Mouse (Mus musculus) forebrain, embryonic 10.5 days (tissue): ENCODE data around the gene Cped1. TPM values are rescaled to one million over a fixed set of nuclear protein-coding genes. Genes with fewer than 3 reads are reported as not detected.

ENCODE experiments used
- DNase-seq: peaks from one replicate; pipeline ENCODE4 v3.0.0-alpha.2; 2017; ENCODE audit warnings: low spot score; ENCODE audit errors: extremely low spot score
- H3K27ac ChIP-seq: fragments of 300-500 bp; sonication (generic); 2 replicates; pipeline ENCODE4 v1.5.1; 2016; ENCODE audit warnings: mild to moderate bottlenecking
- H3K27me3 ChIP-seq: fragments of 300-500 bp; sonication (generic); 2 replicates; pipeline ENCODE4 v1.6.1; 2016; ENCODE audit warnings: mild to moderate bottlenecking; ENCODE audit not compliant: poor library complexity, severe bottlenecking
- H3K36me3 ChIP-seq: fragments of 300-500 bp; sonication (generic); replicated peaks from 2 replicates; pipeline ENCODE4 v1.6.1; 2016; ENCODE audit warnings: mild to moderate bottlenecking, moderate library complexity
- H3K4me1 ChIP-seq: fragments of 300-500 bp; sonication (generic); 2 replicates; pipeline ENCODE4 v1.6.1; 2016
- H3K4me3 ChIP-seq: fragments of 300-500 bp; sonication (generic); 2 replicates; pipeline ENCODE4 v1.5.1; 2016; ENCODE audit warnings: mild to moderate bottlenecking, moderate library complexity
- H3K9me3 ChIP-seq: fragments of 300-500 bp; sonication (generic); 2 replicates; pipeline ENCODE4 v1.6.1; 2016; ENCODE audit warnings: mild to moderate bottlenecking, moderate library complexity
- WGBS: fragments of 180-500 bp; shearing (Covaris S2); methylation state at CpG from one replicate; pipeline ENCODE4 v1.1.7; 2016; 5-methylcytosine and 5-hydroxymethylcytosine counted together
- polyA plus RNA-seq: library from polyadenylated mRNA; unstranded; fragments of >200 nt; fragmentation: Nextera tagmentation; extraction: Ambion mirVana; gene quantifications from 2 replicates; pipeline ENCODE4 v1.2.1, GENCODE M21; 2016

The Cped1 gene
- polyA plus RNA-seq, 1 experiment from 2014 or later, result 25.5 TPM

DNA sequence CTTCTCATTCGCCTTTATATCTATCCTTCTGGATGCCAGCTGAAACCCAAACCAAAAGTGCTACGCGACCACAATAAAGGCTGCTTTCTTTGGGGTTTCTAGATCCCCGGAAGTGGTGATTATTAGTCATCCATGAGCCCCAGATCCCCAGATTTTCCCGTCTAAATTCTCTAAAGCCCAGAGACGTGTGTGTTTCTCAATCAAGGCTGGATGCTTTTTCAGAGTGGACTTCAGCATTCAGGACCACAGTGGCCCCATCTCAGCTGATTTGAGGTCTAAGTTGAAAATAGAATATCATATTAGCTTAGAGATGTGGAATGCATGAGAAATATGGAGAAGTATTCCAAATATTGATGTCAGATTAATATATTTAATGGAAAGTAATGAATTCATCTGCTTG, 226.4 kb downstream of the Cped1 start:
- H3K4me3 ChIP-seq, result no peak overlapping the region
- H3K9me3 ChIP-seq, result no peaks in the 10 kb centered on the region
- H3K4me1 ChIP-seq, result no peaks in the 10 kb centered on the region
- no peaks in the 10 kb centered on the region for H3K36me3 ChIP-seq
- WGBS, result 91% methylated on average over 6 of the region's 6 CpGs
- H3K27me3 ChIP-seq, result no peaks in the 10 kb centered on the region
- H3K27ac ChIP-seq, result no peak overlapping the region
- DNase-seq, result no peak

DNA sequence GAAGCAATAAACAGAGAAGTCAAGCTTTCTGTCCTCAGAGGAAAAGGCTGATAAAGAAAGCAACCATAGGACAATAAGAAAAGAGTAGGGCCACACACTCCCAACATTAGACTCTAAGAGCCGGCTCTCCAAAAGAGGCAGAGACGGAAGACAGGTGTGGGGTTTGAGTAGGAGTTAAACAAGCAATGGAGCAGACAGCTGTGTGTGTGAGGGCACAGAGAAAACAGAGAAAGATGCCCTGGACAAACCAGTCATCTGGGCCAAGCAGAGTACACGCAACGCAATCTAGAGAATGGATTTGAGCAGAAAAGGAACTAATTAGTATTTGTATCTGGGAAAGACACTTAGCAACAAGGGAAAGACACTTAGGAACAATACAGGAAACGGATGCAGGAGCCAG, 227.5 kb downstream of the Cped1 start:
- Histone ChIP-seq H3K4me3 (no peak overlapping the region), H3K27ac (no peak overlapping the region), H3K9me3 (no peaks in the 10 kb centered on the region), H3K4me1 (no peaks in the 10 kb centered on the region), H3K27me3 (no peaks in the 10 kb centered on the region), H3K36me3 (no peaks in the 10 kb centered on the region)
- no peak for DNase-seq
- 85% methylated on average over 5 of the region's 5 CpGs for WGBS

DNA sequence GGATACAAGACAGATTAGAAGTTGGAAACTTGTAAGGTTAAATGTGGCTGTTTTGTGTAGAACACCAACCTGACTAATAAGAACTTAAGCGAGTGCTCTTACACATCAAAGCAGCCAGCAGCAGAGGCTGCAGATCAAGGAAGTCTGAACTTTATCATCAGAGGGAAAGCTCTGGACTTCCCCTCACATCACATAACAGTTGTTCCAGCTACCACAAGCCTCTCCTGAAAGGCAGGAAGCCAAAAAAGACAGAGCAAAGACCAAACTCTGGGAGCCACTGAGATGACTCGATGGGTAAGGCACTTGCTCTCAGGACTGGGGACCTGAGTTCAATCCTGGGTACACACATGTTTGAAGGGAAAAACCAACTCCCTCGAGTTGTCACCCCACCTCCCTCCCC, 228.1 kb downstream of the Cped1 start:
- H3K4me3 ChIP-seq, result no peak overlapping the region
- H3K27me3 ChIP-seq, result no peaks in the 10 kb centered on the region
- DNase-seq, result no peak
- H3K36me3 ChIP-seq, result no peaks in the 10 kb centered on the region
- no peak overlapping the region for H3K27ac ChIP-seq
- H3K9me3 ChIP-seq, result no peaks in the 10 kb centered on the region
- 84% methylated on average over 3 of the region's 3 CpGs for WGBS
- no peaks in the 10 kb centered on the region for H3K4me1 ChIP-seq

DNA sequence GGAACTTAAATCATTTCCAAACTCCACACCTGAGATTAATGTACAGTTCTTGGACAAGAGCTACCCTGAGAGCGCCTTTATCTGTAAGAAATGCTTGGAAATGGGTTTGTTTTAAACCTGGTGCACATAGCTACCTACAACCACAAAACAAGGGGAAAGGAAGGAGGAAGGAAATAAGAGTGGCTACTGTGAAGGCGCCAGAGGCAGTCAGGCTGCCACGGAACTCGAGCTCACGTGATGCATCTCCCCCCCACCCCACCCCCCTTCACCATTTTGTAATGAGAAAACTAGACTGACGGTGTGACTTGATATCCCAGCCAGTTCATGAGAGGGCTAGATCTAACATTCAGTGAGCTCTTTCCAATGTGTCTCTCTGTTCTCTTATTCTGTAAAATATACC, 228.9 kb downstream of the Cped1 start:
- Histone ChIP-seq H3K4me1 (no peaks in the 10 kb centered on the region), H3K9me3 (no peaks in the 10 kb centered on the region), H3K36me3 (no peaks in the 10 kb centered on the region), H3K27ac (no peak overlapping the region), H3K4me3 (no peak overlapping the region), H3K27me3 (no peaks in the 10 kb centered on the region)
- WGBS, result 92% methylated on average over 6 of the region's 6 CpGs
- no peak for DNase-seq

DNA sequence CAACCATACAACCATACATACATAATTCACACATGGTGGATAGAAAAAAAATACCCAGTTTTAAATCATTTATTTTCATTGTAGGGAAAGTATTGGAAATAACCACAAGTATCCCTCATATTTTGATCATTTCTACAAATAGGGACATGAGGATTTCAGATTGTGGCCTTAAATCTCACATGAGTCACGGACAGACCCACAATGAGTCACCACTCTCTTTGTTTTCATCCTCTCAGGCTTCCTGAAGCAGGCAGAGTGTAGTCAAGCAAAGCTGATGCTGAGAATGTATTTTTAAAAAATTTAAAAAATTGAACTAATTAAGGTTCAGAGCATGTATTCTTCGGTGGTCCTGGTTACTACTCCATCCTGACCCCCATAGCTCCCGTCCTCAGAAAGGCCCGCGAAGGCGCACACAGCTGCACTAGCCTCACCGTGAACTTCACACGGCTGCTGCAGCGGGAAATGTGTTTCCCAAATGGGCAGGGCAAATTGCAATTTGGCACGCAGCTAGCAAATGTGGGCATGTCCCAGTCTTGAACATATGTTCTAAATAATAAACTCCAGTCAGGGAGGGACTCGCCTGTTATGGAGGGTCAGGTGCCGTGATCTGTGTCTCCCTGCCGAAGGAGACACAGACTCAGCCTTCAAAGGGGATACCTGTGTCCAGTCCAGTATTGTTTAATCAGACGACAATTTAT, 230.7 kb downstream of the Cped1 start:
- 88% methylated on average over 14 of the region's 14 CpGs for WGBS
- Histone ChIP-seq H3K27me3 (no peaks in the 10 kb centered on the region), H3K4me1 (no peaks in the 10 kb centered on the region), H3K9me3 (no peaks in the 10 kb centered on the region), H3K36me3 (no peaks in the 10 kb centered on the region), H3K27ac (no peak overlapping the region), H3K4me3 (no peak overlapping the region)
- DNase-seq, result no peak

DNA sequence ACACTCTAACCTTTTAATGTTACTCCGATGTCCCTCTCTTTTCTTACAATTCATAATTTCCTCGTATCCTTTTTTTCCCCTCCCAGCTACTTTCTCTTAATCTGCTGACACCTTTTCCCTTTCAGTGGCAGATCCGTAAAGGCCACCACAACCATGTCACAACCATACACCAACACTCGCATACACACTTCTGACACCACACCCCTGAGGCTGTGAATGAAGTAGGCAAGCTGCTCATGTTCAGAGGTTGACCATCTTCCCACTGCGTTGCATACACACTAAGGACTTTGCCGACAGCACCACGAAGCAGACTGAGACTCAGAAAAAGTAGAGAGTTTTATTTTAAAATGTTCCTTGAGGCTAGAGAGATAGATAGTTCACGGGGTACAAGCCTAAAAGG, 235.4 kb downstream of the Cped1 start:
- H3K27ac ChIP-seq, result no peak overlapping the region
- no peaks in the 10 kb centered on the region for H3K9me3 ChIP-seq
- DNase-seq, result no peak
- H3K27me3 ChIP-seq, result no peaks in the 10 kb centered on the region
- no peak overlapping the region for H3K4me3 ChIP-seq
- no peaks in the 10 kb centered on the region; the same call in 1 of the 2 replicates for H3K36me3 ChIP-seq
- no peaks in the 10 kb centered on the region for H3K4me1 ChIP-seq
- WGBS, result 93% methylated on average over 8 of the region's 8 CpGs

DNA sequence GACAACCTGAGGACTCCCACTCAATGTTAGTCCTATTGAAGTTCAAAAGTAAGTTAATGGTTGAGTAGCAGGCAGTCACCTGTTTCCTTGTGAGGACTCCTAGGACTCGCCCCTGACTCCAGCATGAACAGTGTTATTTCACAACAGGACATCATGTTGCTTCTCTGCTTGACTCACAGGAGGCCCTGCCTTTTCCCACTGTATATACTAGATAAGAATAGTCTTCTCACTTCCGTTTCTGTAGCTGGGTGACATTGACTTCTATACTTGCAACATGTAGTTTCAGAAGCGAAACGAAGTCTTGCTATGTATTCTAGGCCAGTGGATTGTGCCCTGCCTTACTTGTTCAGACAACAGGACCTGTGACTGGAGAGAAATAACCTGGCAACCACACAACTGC, 236.4 kb downstream of the Cped1 start:
- H3K27ac ChIP-seq, result no peak overlapping the region
- no peak overlapping the region for H3K4me3 ChIP-seq
- H3K9me3 ChIP-seq, result no peaks in the 10 kb centered on the region
- no peaks in the 10 kb centered on the region for H3K4me1 ChIP-seq
- no peak for DNase-seq
- WGBS, result 92% methylated on average over 4 of the region's 4 CpGs
- H3K27me3 ChIP-seq, result no peaks in the 10 kb centered on the region
- no peaks in the 10 kb centered on the region; the same call in 1 of the 2 replicates for H3K36me3 ChIP-seq

DNA sequence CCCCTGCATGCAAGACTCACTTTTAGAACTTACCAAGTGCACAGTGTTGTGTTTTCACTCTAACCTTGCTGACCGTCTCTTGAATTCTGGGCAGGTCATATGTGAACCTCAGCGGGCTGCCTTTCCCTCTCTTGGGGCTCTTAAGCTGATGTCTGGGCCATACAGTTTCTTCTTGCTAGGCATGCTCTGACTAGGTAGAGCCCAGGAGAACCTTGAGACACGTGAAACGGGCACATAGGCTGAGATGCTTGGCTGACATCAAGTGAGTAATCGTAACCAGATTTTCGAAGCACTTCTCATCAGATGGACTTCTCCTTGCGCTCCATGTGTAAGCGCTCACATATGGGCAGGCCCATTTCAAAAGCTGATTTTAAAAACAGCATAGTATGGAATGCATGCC, 237.2 kb downstream of the Cped1 start:
- H3K4me1 ChIP-seq, result no peaks in the 10 kb centered on the region
- H3K27ac ChIP-seq, result no peak overlapping the region
- no peaks in the 10 kb centered on the region; the same call in 1 of the 2 replicates for H3K36me3 ChIP-seq
- 88% methylated on average over 8 of the region's 8 CpGs for WGBS
- H3K4me3 ChIP-seq, result no peak overlapping the region
- H3K9me3 ChIP-seq, result no peaks in the 10 kb centered on the region
- no peak for DNase-seq
- no peaks in the 10 kb centered on the region for H3K27me3 ChIP-seq

DNA sequence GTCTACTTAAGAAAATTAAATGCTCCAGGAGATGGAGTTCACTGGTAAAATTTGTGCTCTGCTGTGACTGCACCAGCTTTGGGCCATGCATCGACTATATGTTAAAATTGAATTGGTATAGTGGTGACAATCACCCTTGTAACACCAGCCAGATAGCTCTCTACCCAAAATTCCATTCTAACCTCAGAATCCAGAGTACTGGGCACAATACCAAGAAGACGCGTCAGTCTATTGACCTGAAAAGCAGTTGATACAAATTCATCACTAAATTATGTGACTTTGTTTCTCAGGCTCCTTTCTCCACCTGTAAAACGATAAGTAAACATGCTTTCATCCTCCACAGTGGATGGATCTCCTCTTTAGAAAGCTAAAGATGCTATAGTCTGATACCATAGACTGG, 238.6 kb downstream of the Cped1 start:
- no peak for DNase-seq
- H3K36me3 ChIP-seq, result no peaks in the 10 kb centered on the region; the same call in 1 of the 2 replicates
- 95% methylated on average over 4 of the region's 4 CpGs for WGBS
- H3K4me1 ChIP-seq, result no peaks in the 10 kb centered on the region
- no peaks in the 10 kb centered on the region for H3K27me3 ChIP-seq
- no peak overlapping the region for H3K27ac ChIP-seq
- no peaks in the 10 kb centered on the region for H3K9me3 ChIP-seq
- no peak overlapping the region for H3K4me3 ChIP-seq

DNA sequence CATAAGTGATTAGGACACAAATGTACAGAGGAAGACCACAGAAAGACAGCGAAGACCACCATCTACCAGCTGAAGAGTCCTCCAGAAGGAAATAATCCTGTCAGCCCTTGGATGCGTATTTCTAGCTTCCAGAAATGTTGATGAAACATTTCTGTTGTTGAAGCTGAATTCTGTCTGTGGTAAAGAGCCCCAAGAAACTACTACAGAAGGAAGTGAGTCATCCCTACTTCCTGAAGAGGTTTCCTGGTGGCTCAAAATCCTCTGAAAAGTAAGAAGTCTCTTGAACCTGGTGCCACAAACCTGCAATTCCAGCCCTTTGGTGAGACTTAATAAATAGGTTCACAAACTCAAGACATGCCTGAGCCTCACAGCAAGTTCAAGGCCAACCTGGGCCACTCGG, 245.5 kb downstream of the Cped1 start:
- no peak for DNase-seq
- H3K4me1 ChIP-seq, result no peaks in the 10 kb centered on the region
- no peaks in the 10 kb centered on the region for H3K27me3 ChIP-seq
- H3K36me3 ChIP-seq, result no peaks in the 10 kb centered on the region
- WGBS, result 88% methylated on average over 3 of the region's 3 CpGs
- H3K27ac ChIP-seq, result no peak overlapping the region
- H3K4me3 ChIP-seq, result no peak overlapping the region
- H3K9me3 ChIP-seq, result no peaks in the 10 kb centered on the region

DNA sequence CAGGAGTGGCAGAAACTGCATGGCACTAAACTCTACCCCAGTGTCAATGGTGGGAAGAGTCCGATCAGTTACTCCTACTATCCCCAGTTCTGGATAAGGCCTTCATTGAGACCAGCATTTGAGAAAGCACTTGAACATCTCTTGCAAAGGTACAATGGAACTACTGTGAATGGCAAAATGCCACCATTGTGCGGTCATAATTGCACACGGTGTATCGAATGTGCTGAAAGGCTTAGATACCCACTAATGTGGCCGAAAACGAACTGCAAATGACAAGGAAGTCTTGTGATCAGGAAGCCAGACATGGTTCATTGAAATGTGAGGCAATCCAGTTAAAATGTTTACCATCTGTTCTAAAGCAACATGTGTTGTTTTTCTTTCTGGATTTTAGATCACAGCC, 247.8 kb downstream of the Cped1 start:
- Histone ChIP-seq H3K27ac (no peak overlapping the region), H3K4me3 (no peak overlapping the region), H3K4me1 (no peaks in the 10 kb centered on the region), H3K9me3 (no peaks in the 10 kb centered on the region), H3K27me3 (no peaks in the 10 kb centered on the region), H3K36me3 (no peaks in the 10 kb centered on the region)
- no peak for DNase-seq
- 71% methylated on average over 6 of the region's 6 CpGs for WGBS

DNA sequence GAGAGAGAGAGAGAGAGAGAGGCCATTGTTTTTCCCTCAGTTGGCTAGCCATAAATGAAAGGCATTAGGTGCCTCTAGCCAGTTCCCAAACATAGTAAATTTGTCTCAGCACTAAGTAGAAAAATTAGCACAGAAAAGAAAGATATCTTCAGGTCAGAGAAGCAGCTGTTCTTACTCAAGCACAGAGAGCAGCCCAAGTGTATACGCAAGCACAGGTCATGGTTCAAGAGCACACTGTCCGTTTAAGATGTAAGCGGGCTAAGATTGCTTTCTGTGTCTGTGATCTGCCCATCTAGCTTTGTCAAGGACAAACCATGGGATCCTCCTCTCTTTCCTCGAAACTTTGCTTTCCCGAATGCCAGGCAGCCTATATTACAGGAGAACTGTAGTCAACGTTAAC, 249.4 kb downstream of the Cped1 start:
- no peaks in the 10 kb centered on the region for H3K27me3 ChIP-seq
- H3K36me3 ChIP-seq, result no peaks in the 10 kb centered on the region
- H3K9me3 ChIP-seq, result no peaks in the 10 kb centered on the region
- H3K4me3 ChIP-seq, result no peak overlapping the region
- WGBS, result 91% methylated on average over 6 of the region's 6 CpGs
- no peak for DNase-seq
- H3K4me1 ChIP-seq, result no peaks in the 10 kb centered on the region
- H3K27ac ChIP-seq, result no peak overlapping the region

DNA sequence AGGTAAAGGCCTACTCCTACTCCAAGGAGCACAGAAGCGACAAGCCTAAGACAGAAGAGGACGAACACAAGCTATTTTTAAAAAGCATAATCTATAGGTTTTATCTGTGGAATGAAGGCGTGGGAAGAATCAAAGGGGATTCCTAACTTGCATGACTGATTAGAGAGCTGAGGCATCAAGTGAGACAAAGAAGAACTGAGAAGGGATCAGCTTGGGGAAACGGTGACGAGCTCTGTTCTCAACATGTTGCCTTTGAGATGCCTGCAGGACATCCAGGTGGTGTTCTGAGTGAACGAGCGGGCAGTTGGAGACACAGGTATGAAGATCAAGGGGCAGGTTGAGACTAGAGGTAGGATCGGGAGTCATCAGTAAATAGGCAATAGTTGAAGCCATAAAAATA, 257.6 kb downstream of the Cped1 start:
- no peak for DNase-seq
- Histone ChIP-seq H3K27ac (no peak overlapping the region), H3K4me1 (no peaks in the 10 kb centered on the region), H3K9me3 (no peaks in the 10 kb centered on the region), H3K27me3 (no peaks in the 10 kb centered on the region), H3K4me3 (no peak overlapping the region), H3K36me3 (no peaks in the 10 kb centered on the region)
- 76% methylated on average over 8 of the region's 8 CpGs for WGBS

DNA sequence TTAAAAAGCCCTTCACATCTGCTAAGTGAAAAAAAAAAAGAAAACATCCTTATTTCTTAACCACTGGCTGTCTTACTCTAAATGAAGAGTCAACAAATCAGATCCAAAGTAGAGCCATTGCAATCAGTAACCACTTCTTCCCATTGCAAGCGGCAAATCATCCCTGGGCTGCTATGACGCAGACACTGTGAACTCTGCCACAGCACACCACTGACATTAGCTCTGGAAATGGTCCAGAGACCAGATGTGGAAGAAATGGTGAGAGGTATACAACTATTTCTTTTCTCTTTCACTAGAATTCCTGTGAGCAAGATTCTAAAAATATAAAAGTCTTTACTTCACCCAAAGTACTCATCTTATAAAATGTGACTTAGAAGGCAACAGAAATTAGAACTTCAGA, 261.0 kb downstream of the Cped1 start:
- Histone ChIP-seq H3K27me3 (no peaks in the 10 kb centered on the region), H3K4me1 (no peaks in the 10 kb centered on the region), H3K27ac (no peak overlapping the region), H3K4me3 (no peak overlapping the region), H3K36me3 (no peaks in the 10 kb centered on the region), H3K9me3 (no peaks in the 10 kb centered on the region)
- DNase-seq, result no peak
- WGBS, result 97% methylated on average over 2 of the region's 2 CpGs
